Mouse (Mus musculus) MEL (cell line): ENCODE results near the gene Efna5. TPM values are rescaled to one million over a fixed set of nuclear protein-coding genes. Genes with fewer than 3 reads are reported as not detected.

ENCODE experiments used
- DNase-seq: peaks from one replicate; pipeline ENCODE4 v3.0.0; 2011; ENCODE audit warnings: low read depth, low spot score
- H3K27ac ChIP-seq: 2 replicates; pipeline ENCODE4 v1.5.1; 2012; ENCODE audit warnings: low read depth, mild to moderate bottlenecking, control low read depth, low read length, moderate library complexity; ENCODE audit not compliant: control insufficient read depth
- H3K27me3 ChIP-seq, 2 experiments: fragments of 150-350 bp in 1 of 2; sonication (generic) in 1 of 2; 2 replicates each; pipeline ENCODE4 v1.6.1; 2012; ENCODE audit warnings: low read length in 2 of 2, mild to moderate bottlenecking in 2 of 2, improper control_type of control experiment in 1 of 2, moderate library complexity in 1 of 2; ENCODE audit not compliant: insufficient read depth in 2 of 2, control insufficient read depth in 1 of 2
- H3K36me3 ChIP-seq, 2 experiments: 2 replicates each; pipeline ENCODE4 v1.6.1; 2012 to 2014; ENCODE audit warnings: low read length in 2 of 2, improper control_type of control experiment in 1 of 2, inconsistent platforms in 1 of 2, mild to moderate bottlenecking in 1 of 2; ENCODE audit not compliant: insufficient read depth in 2 of 2, control insufficient read depth in 1 of 2
- H3K4me1 ChIP-seq, 2 experiments: fragments of 150-350 bp in 1 of 2; sonication (generic) in 1 of 2; 2 replicates each; pipeline ENCODE4 v1.6.1; 2012; ENCODE audit warnings: low read length in 2 of 2, improper control_type of control experiment in 1 of 2, mild to moderate bottlenecking in 1 of 2; ENCODE audit not compliant: insufficient read depth in 2 of 2, control insufficient read depth in 1 of 2
- H3K4me3 ChIP-seq, 2 experiments: fragments of 150-350 bp in 1 of 2; sonication (generic) in 1 of 2; 2 replicates each; pipeline ENCODE4 v1.5.1; 2012; ENCODE audit warnings: low read depth in 2 of 2, low read length in 2 of 2, mild to moderate bottlenecking in 2 of 2, moderate library complexity in 2 of 2, control low read depth in 1 of 2, improper control_type of control experiment in 1 of 2; ENCODE audit not compliant: control insufficient read depth in 1 of 2, insufficient read depth in 1 of 2
- H3K79me2 ChIP-seq: 2 replicates; pipeline ENCODE4 v1.6.1; 2012; ENCODE audit warnings: mild to moderate bottlenecking, low read length, moderate library complexity; ENCODE audit not compliant: control insufficient read depth, poor library complexity, insufficient read depth
- H3K9ac ChIP-seq: 2 replicates; pipeline ENCODE4 v1.6.1; 2012; ENCODE audit warnings: low read depth, mild to moderate bottlenecking, control low read depth, low read length, moderate library complexity; ENCODE audit not compliant: control insufficient read depth, poor library complexity, severe bottlenecking
- H3K9me3 ChIP-seq: fragments of 150-350 bp; sonication (generic); replicated peaks from 2 replicates; pipeline ENCODE4 v1.6.1; 2012; ENCODE audit warnings: mild to moderate bottlenecking, low read length, improper control_type of control experiment, moderate library complexity; ENCODE audit not compliant: insufficient read depth
- BHLHE40 ChIP-seq: IDR thresholded peaks from 2 replicates; pipeline ENCODE4 v1.6.1; 2012; ENCODE audit warnings: low read depth, mild to moderate bottlenecking, inconsistent platforms, low read length, improper control_type of control experiment, borderline replicate concordance
- CTCF ChIP-seq, 3 experiments: IDR thresholded peaks in 2 of 3; conservative IDR thresholded peaks in 1 of 3; 2 replicates each; pipeline ENCODE4 v1.5.1; 2011 to 2012; ENCODE audit warnings: low read length in 3 of 3, low read depth in 2 of 3, mild to moderate bottlenecking in 2 of 3, improper control_type of control experiment in 1 of 3, inconsistent platforms in 1 of 3, mixed read lengths in 1 of 3, moderate library complexity in 1 of 3; ENCODE audit not compliant: control insufficient read depth in 1 of 3, insufficient read depth in 1 of 3, poor library complexity in 1 of 3, severe bottlenecking in 1 of 3
- E2F4 ChIP-seq: IDR thresholded peaks from 2 replicates; pipeline ENCODE4 v1.6.1; 2011; ENCODE audit warnings: low read depth, low read length, improper control_type of control experiment, borderline replicate concordance
- ETS1 ChIP-seq: IDR thresholded peaks from 2 replicates; pipeline ENCODE4 v1.6.1; 2012; ENCODE audit warnings: low read depth, mild to moderate bottlenecking, inconsistent platforms, low read length, improper control_type of control experiment, moderate library complexity
- GABPA ChIP-seq: IDR thresholded peaks from 2 replicates; pipeline ENCODE4 v1.6.1; 2012; ENCODE audit warnings: low read depth, mild to moderate bottlenecking, inconsistent platforms, low read length, improper control_type of control experiment, moderate library complexity
- GATA1 ChIP-seq: IDR thresholded peaks from 2 replicates; pipeline ENCODE4 v1.6.1; 2011; ENCODE audit warnings: low read depth, low read length, improper control_type of control experiment
- JUND ChIP-seq: IDR thresholded peaks from 2 replicates; pipeline ENCODE4 v1.6.1; 2011; ENCODE audit warnings: low read depth, mild to moderate bottlenecking, improper control_type of control experiment, low read length
- MAX ChIP-seq: IDR thresholded peaks from 2 replicates; pipeline ENCODE4 v1.6.1; 2011; ENCODE audit warnings: low read length, improper control_type of control experiment
- MAZ ChIP-seq: IDR thresholded peaks from 2 replicates; pipeline ENCODE4 v1.6.1; 2012; ENCODE audit warnings: low read depth, mild to moderate bottlenecking, inconsistent platforms, low read length, improper control_type of control experiment
- MEF2A ChIP-seq: IDR thresholded peaks from 2 replicates; pipeline ENCODE4 v1.6.1; 2014; ENCODE audit warnings: low read depth, mild to moderate bottlenecking, inconsistent platforms, low read length, improper control_type of control experiment; ENCODE audit not compliant: poor library complexity, insufficient replicate concordance, severe bottlenecking; ENCODE audit errors: extremely low read depth
- MXI1 ChIP-seq: IDR thresholded peaks from 2 replicates; pipeline ENCODE4 v1.6.1; 2011; ENCODE audit warnings: mild to moderate bottlenecking, low read depth, low read length, improper control_type of control experiment
- MYB ChIP-seq: IDR thresholded peaks from 2 replicates; pipeline ENCODE4 v1.6.1; 2011; ENCODE audit warnings: mild to moderate bottlenecking, low read depth, low read length, improper control_type of control experiment
- NELFE ChIP-seq: IDR thresholded peaks from 2 replicates; pipeline ENCODE4 v1.6.1; 2011; ENCODE audit warnings: low read depth, low read length, improper control_type of control experiment
- RAD21 ChIP-seq: IDR thresholded peaks from 2 replicates; pipeline ENCODE4 v1.6.1; 2011; ENCODE audit warnings: mild to moderate bottlenecking, low read depth, low read length, improper control_type of control experiment
- SIN3A ChIP-seq: IDR thresholded peaks from 2 replicates; pipeline ENCODE4 v1.6.1; 2012; ENCODE audit warnings: low read length, improper control_type of control experiment, inconsistent platforms
- TAL1 ChIP-seq: IDR thresholded peaks from 2 replicates; pipeline ENCODE4 v1.6.1; 2012; ENCODE audit warnings: mild to moderate bottlenecking, inconsistent platforms, low read length, moderate library complexity, mixed read lengths
- TBP ChIP-seq: IDR thresholded peaks from 2 replicates; pipeline ENCODE4 v1.8.0; 2011; ENCODE audit warnings: low read depth, low read length, improper control_type of control experiment
- USF1 ChIP-seq: IDR thresholded peaks from 2 replicates; pipeline ENCODE4 v1.6.1; 2014; ENCODE audit warnings: low read depth, mild to moderate bottlenecking, inconsistent platforms, low read length, improper control_type of control experiment, moderate library complexity
- ZKSCAN1 ChIP-seq: IDR thresholded peaks from 2 replicates; pipeline ENCODE4 v1.6.1; 2012; ENCODE audit warnings: low read depth, mild to moderate bottlenecking, inconsistent platforms, low read length, improper control_type of control experiment, moderate library complexity
- ZMIZ1 ChIP-seq: IDR thresholded peaks from 2 replicates; pipeline ENCODE4 v1.6.1; 2012; ENCODE audit warnings: low read depth, mild to moderate bottlenecking, inconsistent platforms, low read length, improper control_type of control experiment, moderate library complexity
- ZNF384 ChIP-seq: IDR thresholded peaks from 2 replicates; pipeline ENCODE4 v1.6.1; 2012; ENCODE audit warnings: low read depth, mild to moderate bottlenecking, inconsistent platforms, low read length, improper control_type of control experiment
- polyA plus RNA-seq, 2 experiments: library from polyadenylated mRNA; stranded (reverse) in 1 of 2; unstranded in 1 of 2; fragments of >175 nt in 1 of 2; fragments of >200 nt in 1 of 2; gene quantifications; 2 replicates each; pipeline versions ENCODE4 v1.2.1 to v1.2.4; 2012; ENCODE audit warnings: low replicate concordance in 2 of 2, low read depth in 1 of 2; ENCODE audit not compliant: insufficient read length in 2 of 2, insufficient read depth in 1 of 2, missing spikeins in 1 of 2
- total RNA-seq: library from RNA; depleted of rRNA; stranded (reverse); fragments of 300-350 nt; gene quantifications from 2 replicates; pipeline ENCODE4 v1.2.3, GENCODE M21; 2012

The Efna5 gene
- total and polyA plus RNA-seq, 3 experiments, result not detected

GRCm38 (mm10) chr17:62806646-62807045 lies 74.5 kb downstream of the Efna5 start:
- no peak overlapping the region for H3K9ac ChIP-seq
- no peak for DNase-seq
- H3K27me3 ChIP-seq, result no peaks in the 10 kb centered on the region
- no peaks in the 10 kb centered on the region for H3K9me3 ChIP-seq
- H3K4me3 ChIP-seq, result no peak overlapping the region
- H3K79me2 ChIP-seq, result no peaks in the 10 kb centered on the region
- no peak overlapping the region for H3K27ac ChIP-seq
- H3K4me1 ChIP-seq, result no peaks in the 10 kb centered on the region
- TF ChIP-seq E2F4 (no peak), ZNF384 (no peak), TBP (no peak), GABPA (no peak), CTCF (IDR thresholded peaks at IDR 0.05 in 2 of 3, conservative IDR thresholded peaks at IDR 0.05 in 1 of 3; ENCODE audit: control insufficient read depth in 1 of 3, insufficient read depth in 1 of 3, low read depth in 2 of 3, low read length in 3 of 3, poor library complexity in 1 of 3, severe bottlenecking in 1 of 3) (no peak), MXI1 (no peak), ZKSCAN1 (no peak), SIN3A (no peak), BHLHE40 (no peak), ZMIZ1 (no peak), MAX (no peak), GATA1 (no peak), NELFE (no peak), JUND (no peak), MAZ (no peak), USF1 (no peak), ETS1 (no peak), MEF2A (no peak), TAL1 (no peak)
- no peaks in the 10 kb centered on the region for H3K36me3 ChIP-seq

- Histone ChIP-seq H3K27me3 (no peaks in the 10 kb centered on the region), H3K9ac (no peak overlapping the region), H3K79me2 (no peaks in the 10 kb centered on the region), H3K36me3 (no peaks in the 10 kb centered on the region), H3K9me3 (no peaks in the 10 kb centered on the region), H3K4me1 (no peaks in the 10 kb centered on the region), H3K27ac (no peak overlapping the region), H3K4me3 (no peak overlapping the region)
- DNase-seq, result peak; percentile 16
- TF ChIP-seq RAD21 (peak; percentile 3; the same call in 1 of the 2 replicates), TBP (no peak), MYB (no peak)
Measured at GRCm38 (mm10) chr17:62802748-62803147, 78.4 kb downstream of the Efna5 start.
